Mouse (Mus musculus): ENCODE results near the gene Sult2b1.

Sult2b1 gene

DNA sequence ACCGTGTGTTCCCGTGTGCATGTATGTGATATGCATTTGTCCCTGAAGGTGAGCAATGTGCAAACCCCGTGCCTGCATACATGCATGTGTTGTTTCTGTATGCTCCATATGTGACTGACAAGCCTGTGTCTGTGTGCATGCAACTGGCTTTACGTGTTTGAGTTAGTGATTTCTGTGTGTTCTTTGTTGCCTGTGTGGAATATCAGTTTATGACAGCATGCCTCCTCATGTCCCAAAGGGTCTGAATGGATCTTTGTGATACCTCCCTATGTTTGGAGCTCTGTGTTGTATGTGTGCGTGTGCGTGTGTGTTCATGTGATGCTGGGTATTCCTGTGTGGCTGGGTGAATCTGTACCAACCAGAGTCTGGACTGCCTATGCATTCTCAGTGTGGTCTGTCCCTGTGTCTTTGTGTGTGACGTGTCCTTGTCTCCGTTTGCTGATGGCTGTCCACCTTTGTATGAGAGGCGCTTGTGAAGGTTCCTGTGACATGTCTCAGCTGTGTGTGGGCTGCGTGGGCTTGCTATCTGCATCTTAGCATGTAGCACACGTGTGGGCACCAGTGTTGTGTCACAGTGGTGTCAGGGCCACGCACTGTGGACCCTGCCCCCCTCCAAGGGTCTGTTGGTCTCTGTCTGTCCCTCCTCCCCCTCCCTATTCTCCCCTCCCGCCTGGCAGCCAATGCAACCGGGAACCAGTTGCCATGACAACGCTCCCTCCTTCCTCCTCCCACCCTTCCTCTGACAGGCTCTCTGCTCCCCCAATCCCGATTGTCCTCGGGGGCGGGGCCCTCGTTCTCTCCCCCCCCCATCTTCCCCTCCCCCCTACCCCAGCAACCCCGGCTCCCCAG lies at the start of gene Sult2b1:
TSS of gene Sult2b1 (minus strand) at position 146 of the 849 bp plus-strand sequence.
- no peak for DNase-seq

DNA sequence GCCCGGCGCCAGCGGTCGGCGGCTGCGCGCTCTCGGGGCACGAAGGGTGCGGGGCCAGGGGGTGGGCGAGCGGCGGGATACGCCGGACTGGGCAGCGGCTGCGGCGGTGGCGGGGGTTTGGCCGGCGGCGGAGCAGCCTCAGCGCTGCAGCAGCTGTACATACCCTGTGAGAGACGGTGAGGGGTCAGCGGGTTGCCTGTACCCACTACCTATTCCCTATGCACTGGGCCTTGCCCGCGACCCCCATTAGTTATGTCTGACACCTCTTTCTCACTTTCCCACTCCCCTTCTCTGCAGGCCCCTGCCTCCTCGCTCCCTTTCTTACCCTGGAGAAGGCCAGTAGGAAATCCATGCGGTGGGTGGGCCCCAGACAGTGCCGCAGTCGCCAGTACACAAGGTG lies 49.5 kb upstream of the Sult2b1 start:
- no peak for DNase-seq

DNA sequence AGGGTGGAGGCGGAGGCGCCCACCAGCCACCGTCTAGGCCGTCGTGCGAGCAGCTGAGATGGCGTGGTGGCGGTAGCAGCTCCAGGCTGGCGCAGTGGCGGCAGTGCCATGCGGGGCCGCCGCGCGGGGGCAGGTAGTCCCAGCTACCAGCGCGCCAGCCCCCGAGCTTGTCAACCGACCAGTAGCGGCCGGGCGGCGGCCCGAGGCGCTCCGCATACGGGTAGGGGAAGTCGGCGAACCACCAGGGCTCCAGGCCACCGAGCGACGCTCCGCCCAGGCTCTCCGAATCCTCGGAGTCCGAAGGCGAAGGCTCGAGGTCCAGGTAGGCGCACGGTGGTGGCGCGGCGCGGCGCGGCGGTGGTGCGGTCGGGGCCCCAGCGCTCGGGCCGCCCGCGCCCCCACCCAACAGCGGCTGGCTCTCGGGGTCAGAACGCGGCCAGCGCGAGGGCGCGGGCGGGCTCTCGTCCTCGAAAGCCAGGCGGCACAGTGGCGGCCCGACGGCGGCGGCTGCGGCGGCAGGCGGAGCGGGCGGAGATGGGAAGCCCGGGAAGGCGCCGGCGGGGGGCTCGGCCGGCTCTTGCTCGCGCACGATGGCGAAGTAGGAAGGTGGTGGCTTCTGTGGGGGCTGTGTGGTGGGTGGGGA lies 48.8 kb upstream of the Sult2b1 start:
- DNase-seq: peak; percentile 39

DNA sequence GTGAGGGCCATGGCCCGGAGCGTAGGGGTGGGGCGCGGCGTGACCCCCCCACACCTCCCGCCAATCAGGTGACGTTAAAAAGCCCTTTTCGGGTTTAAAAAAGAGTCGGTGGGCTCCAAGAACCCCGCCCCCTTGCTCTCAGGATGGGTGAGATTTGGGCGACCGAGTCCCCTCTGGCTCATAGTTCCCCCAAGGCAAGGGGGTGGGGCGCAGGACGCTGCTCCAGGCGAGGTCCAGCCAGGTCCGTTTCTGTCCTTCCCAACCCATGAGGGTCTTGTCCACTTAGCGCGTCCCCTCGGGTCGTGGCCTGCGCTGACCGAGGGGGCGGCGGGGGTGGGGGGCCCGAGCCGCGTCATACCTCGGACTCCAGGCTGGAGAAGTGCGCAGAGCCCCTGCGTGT lies 48.0 kb upstream of the Sult2b1 start:
- no peak for DNase-seq

DNA sequence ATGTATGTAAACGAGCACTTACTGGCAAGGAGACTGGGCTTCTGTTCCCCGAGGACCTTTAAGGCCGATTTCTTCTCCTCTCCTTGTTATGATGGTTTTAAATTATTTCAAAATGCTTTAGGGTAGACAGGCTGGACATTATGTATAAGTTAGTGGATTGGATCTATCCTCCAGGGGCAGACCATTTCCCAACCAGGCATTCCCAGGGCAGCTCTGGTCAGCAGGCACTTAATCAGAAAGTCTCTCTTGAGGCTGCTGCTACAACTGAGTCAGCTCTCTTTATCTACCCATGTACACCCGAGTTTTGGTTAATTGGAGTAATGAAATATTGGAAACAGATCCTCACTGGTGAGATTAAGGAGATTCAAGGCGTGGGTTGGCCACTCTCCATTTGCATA lies 46.7 kb upstream of the Sult2b1 start:
- no peak for DNase-seq

DNA sequence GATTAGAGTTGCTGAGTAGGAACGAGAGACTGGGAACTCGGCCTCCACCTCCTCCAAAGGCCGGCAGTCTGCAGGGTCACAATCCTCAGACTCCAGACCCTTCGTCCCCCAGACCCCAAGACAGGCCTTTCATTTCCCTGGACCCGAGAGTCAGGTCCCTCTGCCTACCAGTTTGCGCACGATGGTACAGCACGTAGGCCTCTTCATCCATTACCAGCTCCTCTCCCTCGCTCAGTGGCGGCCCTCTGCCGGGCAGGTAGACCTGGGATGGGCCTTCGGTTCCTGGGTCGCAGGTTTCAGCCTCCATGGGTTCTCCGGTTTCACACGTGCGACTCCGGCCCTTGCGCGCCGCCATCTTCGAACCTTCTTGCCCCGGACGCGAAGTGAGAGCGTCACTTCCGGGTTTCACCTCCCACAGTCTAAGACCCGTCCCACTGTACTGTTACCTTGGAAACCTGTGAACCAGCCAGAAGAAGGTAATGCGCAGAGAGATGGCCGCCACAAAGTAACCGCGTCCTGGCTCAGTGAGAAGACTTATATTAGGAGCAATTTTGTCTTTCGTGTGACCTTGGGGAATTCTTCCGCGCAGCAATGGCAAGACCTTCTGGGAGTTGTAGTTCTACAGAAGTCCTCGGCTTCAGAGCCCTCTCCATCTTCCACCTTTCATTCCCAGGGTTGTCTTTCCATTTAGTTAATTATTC lies 46.1 kb upstream of the Sult2b1 start, which contains the start of gene Grwd1:
TSS of gene Grwd1 (minus strand) at position 518 of the 701 bp plus-strand sequence.
- peak; percentile 82 for DNase-seq

DNA sequence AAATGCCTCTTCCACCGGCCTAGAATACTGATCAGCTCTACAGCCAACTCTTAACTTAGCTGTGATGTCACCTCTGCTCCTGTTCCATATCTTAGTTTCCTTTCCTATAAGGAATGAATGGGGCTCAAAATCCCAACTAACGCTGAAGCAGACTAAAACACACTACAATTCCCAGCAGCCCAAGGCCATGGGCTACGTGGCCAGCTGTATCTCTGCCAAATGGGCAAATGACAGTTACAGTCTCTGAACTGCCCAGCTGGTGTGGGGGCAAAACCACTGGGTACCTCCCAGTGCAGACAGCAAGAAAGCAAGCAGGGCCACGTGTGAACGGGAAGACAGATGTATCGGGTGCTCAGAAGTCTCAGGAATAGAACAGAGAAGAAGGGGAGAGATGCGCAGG lies 42.2 kb upstream of the Sult2b1 start:
- DNase-seq: no peak

DNA sequence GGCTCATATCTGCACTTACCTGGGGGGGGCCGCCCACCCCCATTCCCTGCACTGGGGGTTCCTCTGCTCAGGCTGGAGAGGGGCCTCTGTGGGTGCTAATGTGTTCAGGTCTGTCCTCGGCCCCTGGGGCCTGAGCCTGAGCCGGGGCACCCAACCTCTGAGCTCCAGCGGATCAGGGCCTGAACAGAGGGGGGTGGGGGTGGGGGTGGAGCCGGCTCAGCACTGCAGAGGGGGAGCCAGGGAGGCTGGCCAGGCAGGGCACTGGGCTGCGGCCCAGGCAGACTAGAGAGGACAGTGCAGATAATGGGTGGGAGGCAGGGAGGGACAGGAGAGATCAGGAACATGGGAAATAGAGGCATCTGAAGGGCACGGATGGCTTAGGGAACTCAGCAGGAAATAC lies 40.1 kb upstream of the Sult2b1 start, which contains the start of gene Kcnj14:
TSS of gene Kcnj14 (minus strand) at position 185 of the 400 bp plus-strand sequence.
- DNase-seq: no peak

DNA sequence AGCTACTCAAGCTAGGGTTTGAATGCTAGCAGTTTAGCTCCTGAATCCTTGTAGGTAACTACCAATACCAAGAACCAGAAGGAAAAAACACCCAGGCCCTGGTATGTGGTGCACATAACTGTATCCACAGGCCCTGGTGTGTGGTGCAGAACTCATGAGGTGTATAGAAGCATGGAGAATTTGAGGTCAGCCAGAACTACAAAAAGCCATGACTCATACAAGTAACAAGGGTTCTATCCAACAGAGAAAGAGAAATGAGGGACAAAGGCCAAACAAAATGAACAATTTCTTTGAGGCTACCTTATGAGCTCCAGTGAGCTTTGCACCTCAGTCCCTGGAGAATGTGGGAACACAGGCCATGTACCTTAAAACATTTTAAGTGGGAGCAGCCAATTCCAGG lies 36.4 kb upstream of the Sult2b1 start:
- no peak for DNase-seq

DNA sequence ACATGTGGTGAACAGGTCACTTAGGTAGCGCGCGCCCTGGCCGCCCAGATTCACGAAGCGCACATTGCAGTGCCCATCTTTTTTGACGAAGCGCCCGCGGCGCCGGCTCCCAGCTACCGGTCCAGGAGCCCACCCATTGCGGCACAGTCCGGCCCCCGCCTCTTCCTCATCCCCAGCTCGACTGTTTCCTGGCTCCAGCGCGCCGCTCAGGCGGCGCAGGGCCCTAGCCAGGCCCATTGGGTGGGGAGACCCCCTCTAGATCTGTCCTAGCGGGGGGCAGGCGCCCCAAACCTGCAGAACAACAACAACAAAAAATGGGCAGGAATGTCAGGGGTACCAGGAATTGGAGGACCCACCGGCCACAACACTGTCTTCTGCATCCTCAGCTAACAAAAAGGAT lies 35.4 kb upstream of the Sult2b1 start:
- no peak for DNase-seq

DNA sequence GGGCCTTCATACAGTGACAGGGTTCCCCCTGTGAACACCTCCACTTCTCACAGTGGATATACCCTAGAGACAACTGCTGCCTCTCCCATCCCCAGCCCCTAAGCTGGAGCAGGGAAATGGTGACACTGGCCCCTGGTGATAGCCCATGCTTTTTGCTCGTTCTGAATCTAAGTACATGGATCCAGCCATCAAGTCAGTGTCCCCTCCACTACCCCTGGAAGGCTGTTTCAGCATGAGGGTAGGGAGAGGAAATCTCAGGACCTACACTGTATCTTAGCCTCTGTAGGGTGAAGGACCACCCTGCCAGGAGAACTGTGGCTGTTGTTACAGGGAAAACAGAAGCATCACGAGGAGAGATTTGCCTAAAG lies 31.5 kb upstream of the Sult2b1 start:
- DNase-seq: no peak

DNA sequence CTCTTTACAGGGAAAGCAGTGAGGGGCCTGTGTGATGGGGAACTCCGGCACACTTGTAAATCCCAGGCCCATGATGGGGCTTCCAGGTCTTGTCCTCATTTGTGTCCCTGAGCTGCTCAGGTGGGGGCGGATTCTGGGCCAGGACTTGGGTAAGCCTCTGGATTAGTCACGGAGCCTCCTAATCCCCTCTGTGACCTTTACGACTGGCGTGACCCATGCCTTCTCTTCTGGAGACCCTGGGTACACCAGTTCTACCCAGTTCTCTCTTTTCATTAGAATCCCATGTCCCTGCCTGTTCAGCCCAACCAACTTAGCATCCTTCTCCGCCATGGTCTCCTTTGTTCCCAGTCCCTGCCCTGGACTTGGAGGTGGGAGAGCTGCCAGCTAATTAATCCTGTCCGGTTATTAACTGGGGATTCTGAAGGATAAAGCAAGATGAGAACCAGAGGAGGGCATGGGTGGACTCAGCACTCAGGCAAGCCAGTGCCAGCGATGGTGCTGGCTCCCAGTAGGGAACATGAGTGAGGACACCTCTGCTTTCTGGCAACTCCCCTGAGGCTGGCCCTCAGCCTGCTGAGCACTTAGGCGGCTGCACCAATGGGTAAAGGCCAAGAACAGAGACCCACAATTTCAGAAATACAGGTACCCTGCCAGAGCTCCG lies 31.0 kb upstream of the Sult2b1 start:
- no peak for DNase-seq

DNA sequence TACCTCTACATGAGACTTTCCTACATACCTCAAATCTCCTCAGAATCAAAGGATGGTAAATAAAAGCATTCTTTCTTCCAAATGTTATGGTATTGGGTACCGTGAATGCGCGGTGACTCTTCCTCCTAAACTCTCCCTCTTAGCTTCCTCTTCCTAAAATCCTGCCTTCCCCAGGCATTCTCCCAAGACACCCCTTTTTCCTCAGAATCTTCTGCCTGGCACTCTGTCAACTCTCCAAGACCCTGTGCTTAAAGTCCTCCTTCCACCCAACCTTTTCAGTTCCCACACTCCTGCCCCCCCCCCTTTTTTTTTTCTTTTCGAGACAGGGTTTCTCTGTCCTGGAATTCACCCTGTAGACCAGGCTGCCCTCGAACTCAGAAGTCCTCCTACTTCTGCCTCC lies 30.4 kb upstream of the Sult2b1 start:
- no peak for DNase-seq

DNA sequence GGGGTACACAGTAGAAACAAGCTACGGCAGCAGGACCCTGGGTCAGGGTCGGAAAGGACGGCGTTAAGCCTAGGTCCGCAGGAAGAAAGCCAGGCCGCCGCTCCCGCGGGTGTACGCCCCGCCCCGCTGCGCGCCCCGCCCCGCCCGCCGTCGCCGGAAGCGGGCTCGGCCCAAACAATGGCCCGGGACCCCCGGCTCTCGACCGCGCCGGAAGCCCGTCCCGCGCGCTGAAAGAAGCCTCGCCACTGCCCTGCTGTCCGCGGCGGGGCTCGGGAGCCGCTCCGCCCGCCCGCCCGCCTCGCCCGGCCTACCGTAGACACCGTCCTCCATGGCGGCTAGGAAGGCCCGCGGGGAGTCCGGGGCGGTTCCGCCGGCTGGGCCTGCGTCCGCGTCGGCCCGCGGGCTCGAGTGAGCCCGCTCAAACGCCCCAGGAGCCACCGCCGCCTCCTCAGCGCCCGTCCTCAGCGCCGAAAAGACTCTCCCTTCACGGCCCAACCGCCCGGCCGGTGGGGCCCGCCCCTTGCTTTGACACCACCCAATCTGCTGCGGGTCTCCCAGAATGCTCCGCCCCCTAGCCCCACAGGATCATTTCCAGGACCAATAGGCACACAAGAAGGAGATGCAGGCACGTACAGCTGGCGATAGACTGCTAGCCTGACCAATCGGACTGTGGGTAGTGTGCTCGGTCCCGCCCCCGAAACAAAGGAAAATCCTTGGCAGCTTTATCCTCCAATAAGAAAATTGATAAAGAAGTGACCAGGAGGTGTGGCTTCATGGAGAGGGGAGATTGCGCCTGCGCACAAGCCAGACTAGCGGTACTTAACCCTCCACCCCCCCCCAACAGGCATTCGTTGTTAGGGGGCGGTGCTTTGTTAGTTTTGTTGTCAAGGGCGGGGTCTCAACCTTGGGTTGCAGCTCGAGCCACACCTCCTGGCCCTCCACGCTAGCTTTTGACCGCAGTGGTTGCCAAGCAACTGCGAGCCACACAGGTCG lies 29.6 kb upstream of the Sult2b1 start, which contains the start of gene Cyth2:
TSS of gene Cyth2 (minus strand) at position 795 of the 993 bp plus-strand sequence.
- DNase-seq: peak; percentile 99

DNA sequence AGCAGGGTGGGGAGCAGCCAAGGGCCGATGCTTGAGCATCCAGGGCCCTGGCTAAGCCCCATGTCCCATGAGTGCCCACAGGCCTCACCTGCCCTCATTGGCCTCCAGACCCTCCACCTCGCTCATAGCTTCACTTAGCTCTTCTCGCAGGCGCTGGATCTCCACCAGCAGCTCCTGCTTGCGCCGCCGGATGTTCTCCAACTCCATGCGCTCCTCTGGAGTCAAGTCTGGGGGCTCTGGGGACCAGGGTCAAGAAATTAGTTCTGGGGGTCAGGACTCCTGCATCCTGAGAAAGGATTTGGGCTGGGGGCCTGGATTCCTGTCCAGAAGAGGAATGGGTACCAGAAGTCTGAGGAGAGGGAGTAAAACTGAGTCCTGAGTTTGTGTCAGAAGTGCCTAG lies 28.5 kb upstream of the Sult2b1 start:
- DNase-seq: no peak

DNA sequence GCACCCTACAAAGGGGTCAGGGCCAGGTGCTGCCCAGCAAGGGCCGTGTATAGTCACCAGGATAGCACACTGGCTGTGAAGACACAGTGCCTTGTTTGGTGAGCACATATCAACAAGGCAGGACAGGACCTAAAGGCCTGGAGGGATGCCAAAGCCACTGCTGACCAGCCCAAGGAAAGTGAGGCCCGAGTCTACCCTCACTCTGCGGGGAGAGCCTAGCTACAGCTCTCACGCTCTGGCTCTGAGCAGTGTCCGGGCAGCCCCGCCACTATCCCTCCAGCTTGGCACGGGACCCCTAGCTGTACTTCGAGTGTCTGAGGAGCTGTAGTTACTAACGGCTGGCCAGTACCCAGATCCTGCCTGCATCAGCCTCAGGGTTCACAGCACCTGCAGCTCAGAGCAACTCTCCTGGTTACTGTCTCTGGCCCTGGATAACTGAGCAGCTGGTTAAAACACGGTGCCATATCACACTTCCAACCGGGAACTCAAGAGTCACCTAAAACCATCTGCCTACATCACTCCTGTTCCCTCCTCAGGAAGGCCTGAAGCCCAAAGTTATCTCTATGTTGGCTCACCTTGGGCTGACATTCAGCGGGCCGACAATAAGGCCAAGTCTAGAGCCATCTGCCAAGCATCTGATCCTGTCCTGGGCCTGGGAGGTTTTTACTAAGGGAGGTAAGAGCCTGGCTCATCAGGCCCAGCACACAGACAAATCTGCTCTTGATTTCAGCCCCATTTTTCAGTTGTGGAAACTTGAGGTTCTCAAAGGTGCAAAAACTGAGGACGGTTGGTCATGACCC lies 25.0 kb upstream of the Sult2b1 start:
- DNase-seq: no peak

DNA sequence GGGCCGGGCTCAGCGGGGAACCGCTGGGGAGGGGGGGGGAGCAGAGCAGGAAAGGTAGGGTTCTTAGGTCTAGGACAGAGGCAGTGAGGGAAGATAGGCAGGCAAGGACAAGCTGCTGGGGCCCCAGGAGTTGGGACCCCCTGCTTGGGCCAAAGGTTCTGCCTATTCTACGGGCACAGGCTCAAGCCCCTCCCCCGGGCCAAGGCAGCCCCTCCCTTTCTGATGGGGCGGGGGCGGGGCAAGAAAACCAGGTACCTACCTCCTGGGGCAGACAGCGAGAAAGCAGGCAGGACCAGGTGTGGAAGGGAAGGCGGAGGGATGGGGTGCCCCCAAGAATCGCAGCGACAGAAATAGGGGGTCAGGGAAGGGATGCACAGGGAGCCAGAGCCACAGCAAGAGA lies 24.0 kb upstream of the Sult2b1 start:
- no peak for DNase-seq

DNA sequence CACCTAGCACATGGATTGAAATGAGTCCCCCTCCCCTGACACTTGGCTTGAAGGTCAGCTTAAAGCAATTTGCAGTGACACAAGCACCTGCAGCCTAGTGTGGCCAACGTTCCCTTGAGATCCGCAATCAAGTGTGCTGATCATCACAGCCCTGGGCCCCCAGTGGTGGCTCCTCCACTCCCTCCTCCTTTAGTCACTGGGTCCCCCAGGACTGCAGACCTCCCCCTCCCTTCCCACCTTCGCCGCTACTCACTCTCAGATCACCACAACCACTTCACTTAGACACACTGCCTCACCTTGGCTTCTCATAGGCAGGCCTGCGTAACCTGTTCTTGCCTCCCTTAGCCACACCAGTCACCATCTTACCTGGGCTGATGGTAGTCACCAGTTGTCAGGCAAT lies 21.5 kb upstream of the Sult2b1 start:
- DNase-seq: peak; percentile 16

DNA sequence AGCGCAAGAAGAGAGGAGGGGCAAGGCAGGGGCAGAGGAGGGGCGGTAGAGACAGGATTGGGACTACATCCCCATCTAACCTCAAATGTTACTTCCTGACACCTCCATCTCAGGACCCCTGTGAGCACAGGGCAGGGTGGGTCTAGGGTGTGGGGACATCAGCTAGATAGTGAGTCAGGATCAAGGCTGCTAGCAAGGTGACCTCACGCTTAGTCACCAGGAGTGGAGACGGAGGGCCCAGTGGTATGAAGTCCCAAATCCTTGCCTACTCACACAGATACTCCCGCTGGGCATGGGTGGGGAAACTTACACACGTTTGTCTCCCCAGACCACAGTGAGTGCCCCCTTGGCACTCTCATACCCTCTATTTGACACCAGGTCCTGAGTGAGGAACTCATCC lies 18.1 kb upstream of the Sult2b1 start:
- no peak for DNase-seq

DNA sequence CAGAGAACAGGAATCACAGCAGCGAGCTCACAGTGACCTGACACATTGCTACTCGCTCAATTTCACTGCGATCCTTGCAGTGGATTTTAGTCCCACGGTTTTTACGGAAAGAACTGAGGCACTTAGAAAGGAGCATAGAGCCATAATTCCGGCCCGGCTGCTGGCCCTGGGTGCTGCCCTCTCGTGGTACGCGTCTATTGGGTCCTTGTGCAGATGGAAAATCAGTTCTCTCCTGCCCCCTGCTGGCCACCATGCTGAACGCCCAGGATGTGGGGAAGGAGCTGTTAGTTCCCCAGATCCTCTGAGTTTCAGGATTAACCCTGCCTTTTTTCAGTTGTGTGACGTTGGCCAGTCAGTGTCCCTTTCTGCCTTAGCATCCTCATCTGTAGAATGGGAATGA lies 16.9 kb upstream of the Sult2b1 start:
- peak; percentile 97 for DNase-seq
